Mouse (Mus musculus) gonadal fat pad, adult 2 months (tissue): ENCODE data around the gene Zfp462. TPM values are rescaled to one million over a fixed set of nuclear protein-coding genes. Genes with fewer than 3 reads are reported as not detected.
"Not testable (repeated sequence)": the region's sequence is repeated elsewhere in the genome, so short reads cannot be mapped to it uniquely, and the experiment has no call there.

ENCODE experiments used
- DNase-seq: peaks from one replicate; pipeline ENCODE4 v3.0.0-alpha.2; 2012; ENCODE audit warnings: low read depth
- polyA plus RNA-seq: library from polyadenylated mRNA; depleted of rRNA; stranded (reverse); fragments of >200 nt; gene quantifications from 2 replicates; pipeline ENCODE4 v1.2.3, GENCODE M21; 2012

Gene Zfp462
- polyA plus RNA-seq, 1 experiment = 7.2 TPM

DNA sequence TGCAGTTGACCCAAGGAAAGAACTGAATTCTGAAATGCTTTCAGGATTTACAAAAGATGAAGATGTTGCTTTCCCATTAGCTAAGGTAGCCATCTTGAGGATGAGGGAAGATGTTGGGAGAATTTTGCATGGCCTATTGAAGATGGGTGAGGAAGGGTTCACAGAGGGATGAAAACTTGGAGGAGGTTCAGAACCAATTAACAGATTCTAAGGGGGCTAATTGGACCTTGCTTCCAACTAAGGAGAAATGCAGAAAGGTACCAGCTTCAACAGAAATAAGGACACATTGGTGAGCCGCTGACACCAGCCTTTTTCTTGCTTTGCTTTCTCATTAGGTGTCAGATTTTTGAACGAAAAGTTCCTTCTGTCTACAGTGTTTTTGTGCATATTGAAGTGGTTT is 6.0 kb downstream of the Zfp462 start:
- DNase-seq = no peak

DNA sequence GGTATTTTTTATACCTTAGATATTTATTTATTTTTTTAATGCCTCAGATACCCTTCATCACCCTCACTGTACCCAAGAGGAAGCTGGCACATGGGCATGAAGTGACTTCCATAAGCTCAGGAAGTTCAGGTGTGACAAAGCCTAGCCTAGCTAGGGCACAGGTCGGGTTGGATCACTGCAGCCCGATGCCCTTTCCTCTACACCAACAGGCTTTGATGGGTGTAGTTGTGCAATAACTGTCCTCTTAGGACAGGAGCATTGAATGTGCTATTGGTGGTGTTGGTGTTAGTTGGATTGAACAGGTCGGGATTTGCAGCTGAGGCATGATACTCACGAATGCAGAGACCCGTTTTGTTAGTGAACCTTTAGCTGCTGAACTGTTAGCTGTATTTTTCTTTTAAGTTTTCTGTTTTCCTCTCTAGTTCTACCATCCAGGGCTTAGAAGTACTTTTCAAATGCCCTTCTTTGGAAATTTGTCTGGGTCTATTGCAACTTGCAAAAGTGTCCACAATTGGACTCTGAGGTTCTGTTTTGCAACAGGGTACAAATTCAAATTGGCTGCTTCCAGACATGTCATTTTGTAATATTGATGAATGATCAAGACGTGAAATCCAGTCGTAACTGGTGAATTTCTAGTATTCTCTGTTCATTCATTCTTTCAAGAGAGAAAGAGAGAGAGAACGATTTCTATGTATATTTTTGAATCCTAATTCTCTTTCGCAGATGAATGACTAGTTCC is 9.0 kb downstream of the Zfp462 start:
- no peak for DNase-seq

DNA sequence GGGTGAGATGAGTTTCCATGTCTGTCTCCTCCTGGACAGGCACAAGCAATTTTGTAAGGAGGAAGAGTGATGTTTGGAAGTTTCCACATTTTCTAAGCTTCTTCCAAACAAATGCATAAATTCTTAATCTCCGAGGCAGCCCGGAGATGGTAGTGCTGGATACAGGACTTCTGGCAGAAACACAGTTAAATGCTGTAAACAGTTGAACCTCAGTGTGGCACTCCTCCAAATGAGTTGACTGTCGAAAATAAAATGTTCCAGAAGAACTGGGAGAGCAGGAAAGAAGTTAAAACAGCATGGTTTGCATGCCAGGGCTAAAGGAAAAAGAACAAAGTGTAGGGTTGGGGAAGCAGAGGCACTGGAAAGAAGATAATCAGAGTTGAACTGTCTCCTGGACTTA is 9.6 kb downstream of the Zfp462 start:
- no peak for DNase-seq

DNA sequence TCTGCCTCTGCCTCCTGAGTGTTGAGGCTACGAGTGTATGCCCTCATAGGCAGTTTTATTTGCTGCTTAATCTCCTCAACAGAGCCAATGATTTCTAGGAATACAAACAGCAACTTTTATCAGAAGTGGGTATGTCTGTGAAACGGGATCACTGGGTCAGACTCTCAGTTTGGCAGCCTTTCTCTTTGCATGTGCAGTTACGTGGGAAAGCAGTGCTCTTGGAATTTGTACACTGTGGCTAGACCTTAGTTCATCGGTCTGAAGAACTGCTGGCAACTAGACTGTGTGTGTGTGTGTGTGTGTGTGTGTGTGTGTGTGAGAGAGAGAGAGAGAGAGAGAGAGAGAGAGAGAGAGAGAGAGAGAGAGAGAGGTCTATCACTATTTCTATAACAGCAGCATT is 15.9 kb downstream of the Zfp462 start:
- no peak for DNase-seq

DNA sequence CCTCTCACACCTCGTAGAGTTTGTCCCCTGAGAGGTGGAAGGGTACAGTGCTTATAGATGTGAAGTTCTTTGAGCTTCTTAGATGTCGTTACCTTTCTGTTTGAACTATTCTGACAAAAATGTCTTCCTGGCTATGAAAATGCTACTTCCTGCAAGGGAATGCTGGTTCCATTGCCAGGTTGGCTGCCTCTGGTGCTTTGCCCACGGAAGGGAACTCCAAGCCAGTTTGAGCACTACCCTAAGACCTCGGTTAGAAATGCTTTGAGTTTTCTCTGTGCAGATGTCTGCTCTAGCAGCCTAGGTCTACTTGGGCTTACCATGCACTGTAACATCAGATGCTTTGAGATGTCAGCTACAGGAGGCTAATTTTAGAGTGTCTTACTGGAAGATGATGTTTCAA is 17.3 kb downstream of the Zfp462 start:
- DNase-seq = no peak

DNA sequence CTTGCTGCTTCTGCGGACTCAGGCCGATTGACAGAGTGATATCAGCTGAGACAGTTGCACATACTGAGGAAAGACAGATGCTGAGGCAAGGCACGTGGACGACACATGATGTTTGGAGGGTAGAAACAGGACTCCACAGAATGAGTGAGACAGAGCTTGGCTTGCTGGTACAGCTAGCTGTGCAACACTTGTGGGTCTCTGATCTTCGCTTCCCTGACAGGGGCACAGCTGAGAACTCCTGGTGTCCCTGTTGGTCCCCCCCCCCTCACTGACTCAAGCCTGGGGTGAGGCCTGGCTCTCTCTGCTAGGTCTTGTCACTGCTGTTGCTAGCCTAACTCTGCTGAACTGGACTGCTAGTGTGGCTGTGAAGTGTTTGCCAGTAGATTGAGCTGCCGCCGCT is 18.7 kb downstream of the Zfp462 start:
- no peak for DNase-seq

DNA sequence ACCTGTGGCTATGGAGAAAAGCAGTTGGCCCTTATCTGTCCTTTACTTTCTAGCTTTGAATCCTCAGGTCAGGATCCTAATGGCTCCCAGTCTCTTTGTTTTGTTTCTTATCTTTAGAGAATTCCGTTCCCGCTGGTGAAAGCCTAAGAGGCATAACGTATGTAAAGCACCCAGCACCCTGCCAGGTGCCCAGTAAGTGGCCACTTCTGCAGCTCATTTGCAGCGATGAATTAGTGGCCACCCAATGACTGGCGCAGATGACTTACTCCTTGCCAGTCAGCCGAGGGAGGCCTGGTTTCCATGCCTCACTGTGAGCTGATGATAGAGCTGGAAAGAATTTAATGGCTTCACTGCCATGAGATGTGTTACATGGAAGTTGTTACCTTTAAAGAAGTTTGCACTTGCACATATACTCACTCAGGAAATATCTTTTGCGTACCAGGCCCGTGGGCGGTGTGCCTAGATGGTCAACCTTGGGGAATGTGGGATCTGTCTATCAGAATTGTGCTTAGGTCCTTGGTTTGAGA is 20.4 kb downstream of the Zfp462 start:
- no peak for DNase-seq

DNA sequence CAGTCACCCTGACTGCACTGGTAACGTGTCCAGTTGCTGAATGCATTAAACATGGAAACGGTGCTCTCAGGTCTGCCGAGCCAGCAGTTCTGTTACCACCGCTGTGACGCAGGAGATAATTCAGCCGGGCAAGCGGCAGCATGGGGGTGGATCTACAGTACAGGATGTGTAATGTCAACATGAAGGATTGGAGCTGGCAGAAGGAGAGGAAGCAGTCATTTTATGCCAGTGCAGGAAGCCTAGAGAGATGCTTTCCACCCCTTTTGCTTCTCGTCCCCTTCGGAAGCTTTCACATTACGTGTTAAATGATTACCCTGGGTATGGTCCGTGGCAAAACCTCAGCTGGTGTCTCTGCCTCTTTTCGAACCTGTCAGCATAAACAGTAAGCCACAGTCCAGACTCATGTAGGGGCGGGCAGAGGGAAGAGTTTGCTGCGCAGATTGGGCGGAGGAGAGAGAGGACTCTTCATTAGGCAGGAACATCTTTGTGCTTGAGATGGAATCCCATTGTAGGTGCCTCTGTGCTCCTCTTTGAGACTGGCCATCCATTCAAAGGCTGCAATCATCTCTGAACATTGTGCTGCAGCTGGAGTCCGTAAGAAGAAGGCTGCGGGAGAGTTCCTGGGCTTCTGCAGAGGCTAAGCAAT is 21.4 kb downstream of the Zfp462 start:
- no peak for DNase-seq

DNA sequence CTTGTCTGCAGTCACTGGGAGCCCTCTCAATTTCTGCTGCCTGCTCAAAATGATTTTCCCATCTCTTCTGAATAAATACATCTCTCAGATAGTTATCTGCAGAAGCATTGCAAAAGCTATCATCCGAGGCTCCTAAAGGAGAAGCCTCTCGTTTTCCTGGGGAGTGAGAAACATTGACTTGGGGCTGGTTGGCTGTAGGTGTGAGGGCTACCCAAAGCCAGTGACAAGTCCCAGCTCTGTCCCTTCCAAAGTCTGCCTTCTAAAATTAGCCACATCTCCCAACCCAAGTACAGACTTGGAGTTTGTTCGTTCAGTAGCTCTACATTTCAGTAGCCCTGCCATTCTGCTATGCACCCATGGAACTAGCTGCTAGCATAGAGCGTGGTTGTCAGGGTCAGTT is 22.3 kb downstream of the Zfp462 start:
- DNase-seq = no peak

DNA sequence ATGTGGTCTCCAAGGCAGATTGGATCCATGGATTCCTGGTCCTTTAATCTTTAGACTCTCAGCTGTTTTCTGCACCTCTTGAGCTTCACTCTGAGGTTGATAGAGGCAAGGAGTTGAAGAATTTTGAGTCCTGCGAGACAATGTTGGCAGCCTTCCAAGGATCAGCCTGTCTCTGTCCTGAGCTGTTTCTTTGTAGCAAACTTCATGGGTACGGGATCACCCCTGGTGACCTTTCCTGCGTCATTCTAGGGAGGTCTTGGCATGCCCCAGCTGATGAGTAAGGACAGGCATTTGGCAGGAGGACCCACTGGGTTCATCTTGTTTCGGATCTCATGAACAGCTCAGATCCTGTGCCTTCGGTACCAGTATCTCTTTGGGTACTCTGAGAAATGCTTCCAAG is 22.9 kb downstream of the Zfp462 start:
- no peak for DNase-seq

DNA sequence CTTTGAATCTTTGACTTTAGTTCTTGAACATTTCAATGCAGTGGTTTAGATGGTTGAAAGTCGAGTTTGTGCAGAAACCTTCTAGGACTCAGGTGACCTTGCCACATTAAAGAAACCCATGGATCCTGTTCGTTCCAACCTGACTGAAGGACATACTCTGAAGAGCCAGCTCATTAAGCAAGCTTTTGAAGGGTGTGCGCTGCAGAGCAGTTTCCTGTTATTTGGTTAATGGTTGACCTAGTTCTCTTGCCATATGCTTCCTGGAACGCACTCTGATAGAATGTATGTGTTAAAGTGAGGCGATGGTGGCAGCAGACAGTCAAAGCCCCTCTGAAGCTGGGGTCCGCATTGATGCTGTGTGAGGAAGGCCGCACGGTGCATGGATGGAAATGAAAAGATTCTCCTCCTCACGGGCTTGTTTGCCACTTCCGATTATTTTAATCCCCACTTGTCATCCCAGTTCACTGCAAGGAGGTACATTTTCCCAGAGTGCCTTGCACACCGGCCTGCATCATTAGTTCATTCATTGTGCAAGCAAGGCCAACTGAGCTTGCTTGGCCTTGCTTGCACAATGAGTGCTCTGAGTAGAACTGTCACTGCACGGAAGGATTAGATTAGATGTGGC is 24.9 kb downstream of the Zfp462 start:
- no peak for DNase-seq

DNA sequence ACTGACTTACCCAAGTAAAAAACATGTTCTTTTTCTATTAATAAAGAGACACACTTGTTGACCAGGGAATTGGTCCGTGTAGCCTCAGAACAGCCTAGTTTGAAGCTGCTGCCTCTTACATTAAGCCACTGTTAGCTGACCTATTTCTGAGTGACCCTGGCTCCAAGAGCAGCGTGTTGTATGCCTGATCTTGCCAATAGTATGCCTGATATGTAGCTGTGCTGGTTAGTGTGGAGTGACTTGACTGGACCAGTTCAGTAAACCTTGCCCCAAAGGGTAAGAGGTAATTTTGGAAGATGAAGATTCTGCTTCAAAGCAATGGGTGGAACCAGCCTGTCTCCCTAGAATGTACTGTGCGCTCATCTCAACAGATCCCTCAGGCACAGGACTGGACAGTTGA is 26.5 kb downstream of the Zfp462 start:
- DNase-seq = no peak

DNA sequence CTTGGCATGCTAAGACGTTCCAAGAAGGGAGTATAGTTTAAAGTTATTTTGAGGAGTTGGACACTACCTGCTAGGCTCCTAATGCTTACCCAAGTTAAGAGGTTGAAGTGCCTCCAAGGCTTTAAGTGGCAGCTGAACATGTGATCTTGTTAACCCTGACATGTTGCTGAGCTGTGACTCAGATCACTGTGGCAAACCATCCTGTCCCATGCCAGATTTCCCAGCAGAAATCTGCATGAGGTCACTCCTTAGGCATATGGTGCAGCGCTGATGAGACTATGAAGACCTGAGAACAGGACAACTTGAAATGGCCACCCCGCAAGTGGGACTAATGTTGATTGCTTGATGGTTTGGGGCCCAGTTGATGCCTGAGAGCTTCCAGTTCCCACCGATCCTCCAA is 27.2 kb downstream of the Zfp462 start:
- DNase-seq = no peak

DNA sequence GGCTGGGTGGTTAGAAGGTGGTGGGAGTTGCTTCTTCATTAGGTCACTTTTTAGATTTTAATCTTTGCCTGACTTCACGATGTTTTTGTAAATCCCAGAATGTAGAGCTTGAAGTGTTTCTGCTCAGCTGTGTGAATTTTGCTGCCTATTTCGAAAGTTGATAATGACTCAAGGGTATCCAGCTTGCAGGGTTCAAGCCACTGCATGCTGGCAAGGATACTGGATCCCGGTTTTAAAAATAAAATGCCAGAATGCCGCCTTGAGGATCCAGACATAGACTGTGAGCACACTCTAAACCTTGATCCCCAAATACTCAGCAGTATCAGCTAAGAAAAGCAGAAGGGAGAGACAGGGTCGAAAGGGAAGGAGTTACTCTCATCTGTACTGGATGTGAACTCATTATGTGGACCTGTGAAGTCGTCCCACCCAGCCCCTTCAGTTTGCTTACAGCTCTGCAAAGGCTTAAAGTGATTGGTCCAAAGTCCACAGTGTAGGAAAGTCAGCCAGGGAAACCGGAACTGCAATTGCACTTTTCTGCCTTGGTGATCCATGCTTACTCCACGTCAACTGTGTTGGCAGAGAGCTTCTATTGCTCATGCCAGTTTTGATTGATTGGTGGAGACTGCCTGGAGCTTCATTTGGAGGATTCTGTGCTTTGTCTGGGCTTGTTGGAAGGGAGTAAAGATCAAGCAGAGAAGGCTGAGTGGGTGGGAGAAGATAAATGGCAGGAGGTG is 28.1 kb downstream of the Zfp462 start:
- peak; percentile 99 for DNase-seq

DNA sequence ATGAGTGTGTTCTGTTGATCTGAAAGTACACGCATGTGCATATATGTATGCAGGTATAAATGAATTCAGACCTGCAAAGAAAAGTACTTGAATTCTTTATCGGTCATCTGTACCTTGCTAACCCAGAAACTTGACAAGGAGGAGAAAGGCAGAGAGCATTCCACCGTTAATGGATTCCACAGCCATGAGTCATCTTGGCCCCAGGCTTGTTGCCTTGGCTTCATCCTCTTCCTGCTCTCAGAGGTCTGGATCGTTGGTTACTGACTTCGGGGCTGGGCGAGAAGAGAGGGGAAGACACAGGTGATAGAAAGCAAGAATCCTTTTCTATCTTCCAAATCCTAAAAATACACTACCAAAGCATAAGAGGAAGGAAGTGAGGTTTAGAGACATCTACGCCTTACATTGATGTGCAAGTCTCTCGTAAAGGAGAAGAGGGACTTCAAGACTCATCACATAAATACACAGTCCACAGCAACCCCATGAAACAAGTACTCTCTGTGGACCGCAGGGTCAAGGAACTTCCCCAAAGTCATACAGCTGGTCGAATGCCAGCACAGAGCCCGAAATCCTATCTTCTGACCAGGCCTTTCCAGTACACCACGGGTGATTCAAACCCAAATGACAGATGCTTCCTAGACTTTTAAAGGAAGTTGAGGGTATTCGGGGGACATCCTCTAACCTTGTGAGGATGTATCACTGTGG is 35.1 kb downstream of the Zfp462 start:
- DNase-seq = no peak

DNA sequence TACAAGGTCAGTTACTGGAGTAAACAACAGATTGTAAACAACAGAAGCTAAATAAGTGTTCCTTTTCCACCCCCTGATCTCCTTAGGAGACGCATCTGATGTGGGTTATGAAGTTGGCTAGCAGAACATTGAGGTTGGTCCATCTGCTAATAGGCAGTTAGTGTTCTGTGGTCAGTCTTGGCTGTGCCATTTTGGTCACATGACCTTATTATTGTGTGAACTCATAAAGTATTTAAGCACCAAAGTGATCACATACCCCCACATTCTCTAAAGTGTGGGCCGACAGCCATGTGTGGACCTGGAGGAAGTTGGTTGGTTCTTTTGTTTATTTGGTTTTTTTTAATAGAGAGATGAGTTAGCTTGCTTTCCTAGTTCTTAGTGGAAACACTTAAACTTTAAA is 39.7 kb downstream of the Zfp462 start:
- DNase-seq = no peak

DNA sequence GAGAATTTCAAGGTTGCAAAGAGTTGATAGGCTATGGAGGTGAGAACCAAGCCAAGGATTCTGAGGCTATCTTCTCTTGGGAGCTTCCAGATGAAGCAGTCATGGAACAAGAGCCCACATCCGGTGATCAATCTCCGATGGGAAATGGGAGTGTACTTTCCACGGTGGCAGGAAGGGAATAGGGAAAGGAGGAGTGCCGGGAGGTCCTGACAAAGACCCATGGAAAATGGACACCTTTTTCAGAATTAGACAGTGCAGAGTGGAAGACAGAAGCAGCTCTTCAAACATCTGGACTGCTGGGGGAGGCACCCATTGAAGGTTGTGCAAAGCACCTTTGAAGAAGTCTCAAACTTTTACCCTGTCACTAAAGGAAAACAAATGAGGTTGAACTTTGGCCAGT is 41.8 kb downstream of the Zfp462 start:
- no peak for DNase-seq

DNA sequence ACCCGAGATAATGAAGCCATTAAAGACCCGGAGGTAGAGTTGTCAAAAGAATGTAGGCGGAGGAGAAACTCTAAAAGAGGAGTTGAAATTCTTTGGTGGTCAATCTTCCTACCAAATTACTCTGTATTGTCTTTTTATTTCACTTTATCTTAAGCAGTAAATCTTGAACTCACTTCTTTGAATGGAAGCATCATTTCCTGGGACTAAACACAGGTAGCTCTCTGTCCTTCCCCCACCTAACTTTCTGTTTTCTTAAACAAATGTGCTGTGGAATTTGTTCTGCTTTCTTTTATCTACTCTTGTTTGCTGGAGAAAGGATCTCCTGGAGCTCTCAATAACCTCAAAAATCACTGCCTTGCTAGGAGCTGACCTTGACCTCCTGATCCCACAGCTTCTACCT is 42.4 kb downstream of the Zfp462 start:
- DNase-seq = no peak

DNA sequence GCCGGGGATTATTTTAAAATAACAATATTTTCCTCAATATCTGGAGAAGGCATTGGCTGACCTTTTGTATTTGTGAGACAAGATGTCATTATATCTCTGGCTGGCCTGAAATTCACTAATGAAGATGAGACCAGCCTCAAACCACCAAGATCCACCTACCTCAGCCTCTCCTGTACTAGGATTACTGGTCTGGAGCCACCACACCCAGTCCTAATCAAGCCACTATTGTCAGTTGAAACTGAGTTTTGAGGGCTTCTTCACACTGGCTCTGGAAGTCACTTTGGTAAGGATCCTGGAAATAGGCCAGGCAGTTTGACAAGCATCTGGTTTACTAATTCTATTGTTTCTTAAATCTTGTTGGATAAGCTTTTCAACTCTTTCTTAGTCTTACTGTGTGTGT is 43.1 kb downstream of the Zfp462 start:
- DNase-seq = no peak

DNA sequence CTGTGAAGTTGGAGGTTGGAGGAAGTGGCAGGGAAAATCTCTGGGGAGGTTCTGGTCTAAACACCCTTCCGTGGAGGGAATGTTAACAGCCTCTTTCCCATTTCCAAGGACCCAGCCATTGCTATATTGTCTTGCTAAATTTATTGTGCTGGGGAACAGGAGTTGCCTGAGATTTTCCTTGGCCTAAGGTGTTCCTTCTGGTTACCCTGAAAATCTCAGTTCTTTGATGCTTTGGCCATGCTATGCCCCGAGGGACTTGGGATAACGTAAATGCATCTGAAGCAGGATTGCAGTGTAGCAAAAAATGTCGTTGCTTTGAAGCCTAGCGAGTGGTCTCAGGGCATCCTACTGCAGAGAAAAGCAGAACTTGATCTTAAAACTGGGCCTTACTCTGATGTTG is 47.1 kb downstream of the Zfp462 start:
- no peak for DNase-seq

DNA sequence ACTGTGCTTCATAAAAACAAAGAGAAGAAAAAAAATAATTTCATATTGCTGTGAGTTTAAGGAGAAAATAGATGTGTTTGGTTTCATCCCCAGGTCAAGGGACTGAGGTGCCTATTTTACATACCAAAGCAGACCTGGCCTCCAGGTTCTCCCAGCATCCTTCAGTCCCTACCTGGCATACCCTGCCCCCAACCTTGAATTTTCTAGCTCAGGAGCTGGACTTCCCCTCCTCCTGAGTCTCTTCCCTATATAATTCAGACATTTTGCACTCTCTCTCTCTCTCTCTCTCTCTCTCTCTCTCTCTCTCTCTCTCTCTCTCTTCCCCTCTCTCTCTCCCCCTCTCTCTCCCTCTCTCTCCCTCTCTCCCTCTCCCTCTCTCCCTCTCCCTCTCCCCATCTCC is 48.2 kb downstream of the Zfp462 start:
- not testable (repeated sequence) for DNase-seq

DNA sequence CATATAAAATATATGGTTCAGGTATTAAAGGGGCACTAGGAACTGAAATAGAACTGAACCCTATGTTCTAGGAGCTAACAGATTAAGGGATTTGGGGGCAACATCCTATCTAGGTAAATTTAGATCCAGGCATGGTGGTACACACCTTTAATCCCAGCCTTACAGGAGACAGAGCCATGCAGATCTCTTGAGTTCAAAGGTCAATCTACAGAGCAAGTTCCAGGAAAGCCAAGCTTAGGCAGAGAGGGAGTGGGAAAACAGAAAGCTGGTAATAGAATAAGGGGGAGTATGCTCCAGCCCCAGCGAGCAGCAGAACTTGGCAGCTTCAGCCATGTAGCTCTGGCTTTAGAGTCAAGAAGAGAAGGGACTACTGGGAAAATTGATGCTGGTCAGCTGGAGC is 50.4 kb downstream of the Zfp462 start:
- no peak for DNase-seq
